Mouse (Mus musculus): Measurements from ENCODE around the gene Caml. TPM values are rescaled to one million over a fixed set of nuclear protein-coding genes. Genes with fewer than 3 reads are reported as not detected.
A peak's percentile ranks its signal among the peaks of the same experiment; 100 is the strongest.

Caml gene
- total RNA-seq, 1 experiment from 2014 or later, result 37.6 TPM

GRCm38 (mm10) chr13:55613471-55613870, 9.3 kb upstream of the Caml start:
- no peak for ATAC-seq (replicated peaks; ENCODE audit: insufficient number of reproducible peaks, low FRiP score, low TSS enrichment, poor library complexity, severe bottlenecking)

GRCm38 (mm10) chr13:55619328-55619727, 3.5 kb upstream of the Caml start:
- ATAC-seq (replicated peaks; ENCODE audit: insufficient number of reproducible peaks, low FRiP score, low TSS enrichment, poor library complexity, severe bottlenecking), result no peak

- no peak for ATAC-seq (replicated peaks; ENCODE audit: insufficient number of reproducible peaks, low FRiP score, low TSS enrichment, poor library complexity, severe bottlenecking)
Observed at GRCm38 (mm10) chr13:55620275-55620674, 2.5 kb upstream of the Caml start.

GRCm38 (mm10) chr13:55622156-55622648, 603 bp upstream of the Caml start:
- ATAC-seq (replicated peaks; ENCODE audit: insufficient number of reproducible peaks, low FRiP score, low TSS enrichment, poor library complexity, severe bottlenecking), result 0 out of 2 replicates have a peak, but pooled peaks have one; percentile 7

- peak; percentile 97 for ATAC-seq (replicated peaks; ENCODE audit: insufficient number of reproducible peaks, low FRiP score, low TSS enrichment, poor library complexity, severe bottlenecking)
Observed at GRCm38 (mm10) chr13:55634639-55635127, 11.9 kb downstream of the Caml start, which contains the start of gene Ddx46. Gene Ddx46 (plus strand): TSS chr13:55635027.

DNA sequence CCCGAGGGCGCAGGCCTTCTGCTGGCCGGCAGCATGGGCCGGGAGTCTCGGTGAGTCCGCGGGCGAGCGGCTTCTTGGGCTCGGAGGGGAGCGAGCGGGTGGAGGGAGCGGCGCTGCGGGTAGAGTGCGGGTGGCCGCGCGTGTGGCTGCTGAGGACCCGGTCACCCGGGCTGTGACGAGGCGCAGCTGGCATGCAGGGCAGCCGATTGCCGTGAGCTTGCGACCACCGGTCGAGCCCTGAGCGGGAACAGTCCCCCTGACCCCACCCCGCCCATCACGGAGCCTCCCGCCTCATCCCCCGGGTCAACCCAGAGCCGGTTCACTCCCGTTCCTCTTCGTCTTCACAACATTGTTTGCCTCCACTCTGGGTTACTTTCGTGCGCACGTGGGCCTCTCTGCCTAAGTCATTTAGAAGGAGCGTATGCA, 12.4 kb downstream of the Caml start:
- no peak for ATAC-seq (replicated peaks; ENCODE audit: insufficient number of reproducible peaks, low FRiP score, low TSS enrichment, poor library complexity, severe bottlenecking)

DNA sequence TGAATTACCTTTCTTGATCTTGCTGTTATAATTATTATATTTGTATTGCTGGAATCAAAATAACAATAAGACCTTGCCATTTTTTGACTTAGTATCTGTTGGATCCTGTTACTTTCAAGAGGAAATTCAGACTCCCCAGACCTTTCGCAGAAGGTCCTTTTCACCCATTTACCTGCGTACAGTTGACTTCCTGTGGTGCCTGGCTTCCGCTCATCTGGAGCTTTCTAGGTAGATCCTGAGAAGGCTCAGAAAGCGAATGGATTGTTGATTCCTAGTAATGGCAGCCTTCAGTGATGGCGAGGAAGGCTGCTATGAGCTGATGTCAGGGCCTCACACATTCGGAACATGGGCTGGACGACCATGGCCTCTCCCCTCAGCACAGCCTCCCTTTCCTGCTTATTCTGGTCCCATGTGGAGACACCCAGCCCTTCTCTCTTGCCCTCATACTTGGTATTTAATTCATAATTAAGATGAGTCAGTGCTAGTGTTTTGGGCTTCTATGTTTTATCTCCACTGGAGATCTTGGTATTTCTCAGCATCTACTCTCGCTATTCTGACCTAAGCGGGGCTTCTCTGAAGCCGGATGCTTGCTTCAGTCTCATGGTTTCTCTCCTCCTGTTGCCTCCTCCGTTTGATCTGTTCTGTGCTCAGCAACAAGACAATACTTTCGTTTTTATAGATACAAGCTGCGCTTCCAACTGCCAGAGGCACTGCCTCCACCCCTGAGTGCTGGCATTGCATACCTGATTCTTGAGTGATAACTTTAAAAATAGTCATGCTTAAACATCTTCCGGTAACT, 13.6 kb downstream of the Caml start:
- no peak for ATAC-seq (replicated peaks; ENCODE audit: insufficient number of reproducible peaks, low FRiP score, low TSS enrichment, poor library complexity, severe bottlenecking)

DNA sequence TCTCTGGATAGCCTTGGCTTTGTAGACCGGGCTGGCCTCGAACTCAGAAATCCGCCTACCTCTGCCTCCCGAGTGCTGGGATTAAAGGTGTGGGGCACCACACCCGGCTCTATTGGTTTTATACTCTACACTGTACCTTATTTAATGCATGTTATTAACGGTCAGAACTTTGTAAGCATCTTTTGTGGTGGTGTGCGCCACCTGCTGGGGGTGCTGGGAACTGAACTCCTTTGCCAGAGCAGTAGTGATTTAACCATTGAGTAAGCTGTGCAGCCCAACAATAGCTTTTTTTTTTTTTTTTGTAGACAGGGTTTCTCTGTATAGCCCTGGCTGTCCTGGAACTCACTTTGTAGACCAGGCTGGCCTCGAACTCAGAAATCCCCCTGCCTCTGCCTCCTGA, 17.7 kb downstream of the Caml start:
- ATAC-seq (replicated peaks; ENCODE audit: insufficient number of reproducible peaks, low FRiP score, low TSS enrichment, poor library complexity, severe bottlenecking), result peak; percentile 86

GRCm38 (mm10) chr13:55644525-55644924, 21.7 kb downstream of the Caml start:
- ATAC-seq (replicated peaks; ENCODE audit: insufficient number of reproducible peaks, low FRiP score, low TSS enrichment, poor library complexity, severe bottlenecking), result no peak

GRCm38 (mm10) chr13:55650098-55650497, 27.3 kb downstream of the Caml start:
- ATAC-seq (replicated peaks; ENCODE audit: insufficient number of reproducible peaks, low FRiP score, low TSS enrichment, poor library complexity, severe bottlenecking), result no peak

- no peak for ATAC-seq (replicated peaks; ENCODE audit: insufficient number of reproducible peaks, low FRiP score, low TSS enrichment, poor library complexity, severe bottlenecking)
Observed at GRCm38 (mm10) chr13:55650980-55651379, 28.2 kb downstream of the Caml start.

DNA sequence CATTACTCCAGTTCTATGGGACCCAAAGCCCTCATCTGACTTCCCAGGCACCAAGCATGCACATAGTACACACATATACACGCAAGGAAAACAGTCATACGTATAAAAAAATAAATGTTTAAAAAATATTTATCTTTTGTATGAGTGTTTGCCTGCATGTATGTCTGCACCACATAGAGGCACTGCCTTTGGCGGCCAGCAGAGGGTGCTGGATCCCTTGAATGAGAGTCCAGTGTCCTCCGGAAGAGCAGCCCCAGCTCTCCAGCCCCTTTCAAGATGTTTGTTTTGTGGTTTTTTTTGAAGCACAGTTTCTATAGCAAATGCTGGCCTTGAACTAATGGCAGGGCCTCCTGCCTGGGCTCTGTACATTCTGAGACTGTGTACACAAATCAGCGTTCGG, 45.7 kb downstream of the Caml start:
- ATAC-seq (replicated peaks; ENCODE audit: insufficient number of reproducible peaks, low FRiP score, low TSS enrichment, poor library complexity, severe bottlenecking), result no peak

- no peak for ATAC-seq (replicated peaks; ENCODE audit: insufficient number of reproducible peaks, low FRiP score, low TSS enrichment, poor library complexity, severe bottlenecking)
Observed at GRCm38 (mm10) chr13:55672711-55673110, 49.9 kb downstream of the Caml start.

DNA sequence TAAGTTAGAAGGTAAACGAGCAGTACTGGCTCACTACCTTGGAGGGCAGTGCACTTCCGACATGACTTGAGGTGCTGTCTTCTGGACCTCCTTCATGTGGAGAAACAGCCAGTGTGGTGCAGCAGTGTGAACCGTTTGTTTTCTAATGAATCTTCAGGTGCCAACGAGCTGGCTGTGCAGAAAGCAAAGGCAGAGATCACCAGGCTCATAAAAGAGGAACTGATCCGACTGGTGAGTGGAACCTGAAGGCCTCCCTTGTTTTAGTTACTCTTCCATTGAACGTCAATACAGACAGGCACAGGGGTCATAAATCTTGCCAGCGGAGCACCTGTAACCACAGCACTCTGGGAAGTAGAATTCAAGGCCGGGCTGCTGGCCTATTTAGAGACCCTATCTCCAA, 54.6 kb downstream of the Caml start:
- no peak for ATAC-seq (replicated peaks; ENCODE audit: insufficient number of reproducible peaks, low FRiP score, low TSS enrichment, poor library complexity, severe bottlenecking)

Other genes starting within 250 kb of the Caml start
- not detected in 3 replicates for gene Slc34a1, start 224.8 kb upstream of the Caml start, total RNA-seq (2017)
- not detected in 3 replicates for gene Pfn3, start 207.8 kb upstream of the Caml start, total RNA-seq (2017)
- 0.11 to 0.95 TPM in 2 of 3 replicates, not detected in the other for gene F12, start 196.2 kb upstream of the Caml start, total RNA-seq (2017)
- 179 to 219 TPM (median 207 TPM) in 3 replicates for gene Grk6, start 177.9 kb upstream of the Caml start, total RNA-seq (2017)
- gene Prr7, start 158.7 kb upstream of the Caml start, total RNA-seq (2017), result 2.2 to 3.8 TPM in 2 of 3 replicates, not detected in the other
- gene Dbn1, start 134.9 kb upstream of the Caml start, total RNA-seq (2017), result 0.58 TPM in 1 of 3 replicates, not detected in the others
- 4.7 to 13.5 TPM (median 10.5 TPM) in 3 replicates for gene Pdlim7, start 109.3 kb upstream of the Caml start, total RNA-seq (2017)
- gene Dok3, start 93.7 kb upstream of the Caml start, total RNA-seq (2017), result 86.5 to 105 TPM (median 104 TPM) in 3 replicates
- gene Ddx41, start 86.3 kb upstream of the Caml start, total RNA-seq (2017), result 67.7 to 76.2 TPM (median 71.8 TPM) in 3 replicates
- 37.8 to 73.6 TPM (median 40.6 TPM) in 3 replicates for gene Fam193b, start 51.9 kb upstream of the Caml start, total RNA-seq (2017)
- 150 to 192 TPM (median 183 TPM) in 3 replicates for gene Tmed9, start 49.3 kb upstream of the Caml start, total RNA-seq (2017)
- 23.1 to 47.1 TPM (median 26.2 TPM) in 3 replicates for gene B4galt7, start 23.1 kb upstream of the Caml start, total RNA-seq (2017)
- 123 to 183 TPM (median 145 TPM) in 3 replicates for gene Ddx46, start 12.0 kb downstream of the Caml start, total RNA-seq (2017)
- 37.5 to 51.1 TPM (median 49.4 TPM) in 3 replicates for gene B230219D22Rik, start 70.1 kb downstream of the Caml start, total RNA-seq (2017)
- gene Txndc15, start 91.6 kb downstream of the Caml start, total RNA-seq (2017), result 27.3 to 47.8 TPM (median 47.6 TPM) in 3 replicates
- gene Pcbd2, start 104.4 kb downstream of the Caml start, total RNA-seq (2017), result 18.4 to 47.8 TPM (median 21.5 TPM) in 3 replicates
- not detected in 3 replicates for gene Catsper3, start 161.6 kb downstream of the Caml start, total RNA-seq (2017)
- not detected in 3 replicates for gene Pitx1, start 213.2 kb downstream of the Caml start, total RNA-seq (2017)

All from monocyte, adult 5-6 weeks (primary cell).